Mouse (Mus musculus) cerebellum, adult 11 months (tissue): ENCODE measurements around the gene Vwa8.
A peak's percentile ranks its signal among the peaks of the same experiment; 100 is the strongest.

Experiments
- DNase-seq: peaks from one replicate; pipeline ENCODE4 v3.0.0; 2022

Gene Vwa8

GRCm38 (mm10) chr14:78848941-78849911 lies at the start of gene Vwa8:
Gene Vwa8, plus strand, starts transcription at chr14:78849052.
- peak; percentile 79 for DNase-seq

- DNase-seq = no peak
Measured at GRCm38 (mm10) chr14:78802378-78802777, 46.5 kb upstream of the Vwa8 start.

GRCm38 (mm10) chr14:78803924-78804323 lies 44.9 kb upstream of the Vwa8 start:
- DNase-seq = no peak

GRCm38 (mm10) chr14:78812896-78813295 lies 36.0 kb upstream of the Vwa8 start:
- no peak for DNase-seq

- no peak for DNase-seq
Measured at GRCm38 (mm10) chr14:78816411-78816810, 32.4 kb upstream of the Vwa8 start.

- DNase-seq = no peak
Measured at GRCm38 (mm10) chr14:78817651-78818050, 31.2 kb upstream of the Vwa8 start.

GRCm38 (mm10) chr14:78818406-78818805 lies 30.4 kb upstream of the Vwa8 start:
- DNase-seq = no peak

GRCm38 (mm10) chr14:78824013-78824412 lies 24.8 kb upstream of the Vwa8 start:
- no peak for DNase-seq

- no peak for DNase-seq
Measured at GRCm38 (mm10) chr14:78824507-78824906, 24.3 kb upstream of the Vwa8 start.

- no peak for DNase-seq
Measured at GRCm38 (mm10) chr14:78831158-78831557, 17.7 kb upstream of the Vwa8 start.

GRCm38 (mm10) chr14:78847948-78848347 lies 904 bp upstream of the Vwa8 start:
- no peak for DNase-seq

- no peak for DNase-seq
Measured at GRCm38 (mm10) chr14:78848477-78848876, 375 bp upstream of the Vwa8 start.

- DNase-seq = no peak
Measured at GRCm38 (mm10) chr14:78849961-78850578, 1.2 kb downstream of the Vwa8 start.

GRCm38 (mm10) chr14:78850666-78851065 lies 1.8 kb downstream of the Vwa8 start:
- DNase-seq = no peak

GRCm38 (mm10) chr14:78851366-78851765 lies 2.5 kb downstream of the Vwa8 start:
- DNase-seq = no peak

GRCm38 (mm10) chr14:78852401-78853246 lies 3.8 kb downstream of the Vwa8 start:
- no peak for DNase-seq

GRCm38 (mm10) chr14:78861156-78861555 lies 12.3 kb downstream of the Vwa8 start:
- no peak for DNase-seq

GRCm38 (mm10) chr14:78870036-78870435 lies 21.2 kb downstream of the Vwa8 start:
- DNase-seq = no peak

GRCm38 (mm10) chr14:78877176-78877575 lies 28.3 kb downstream of the Vwa8 start:
- no peak for DNase-seq

GRCm38 (mm10) chr14:78878402-78879045 lies 29.7 kb downstream of the Vwa8 start:
- DNase-seq = no peak

- DNase-seq = no peak
Measured at GRCm38 (mm10) chr14:78880879-78881278, 32.0 kb downstream of the Vwa8 start.

GRCm38 (mm10) chr14:78881563-78881962 lies 32.7 kb downstream of the Vwa8 start:
- no peak for DNase-seq
